Mouse (Mus musculus) stomach, adult 2 months (tissue): ENCODE data around the gene Cln6. TPM values are rescaled to one million over a fixed set of nuclear protein-coding genes. Genes with fewer than 3 reads are reported as not detected.

Experiments used
- polyA plus RNA-seq: library from polyadenylated mRNA; depleted of rRNA; stranded (reverse); fragments of >200 nt; gene quantifications from 2 replicates; pipeline ENCODE4 v1.2.3, GENCODE M21; 2012; rRNA removed

Gene Cln6
- 28.9 and 39.2 TPM in 2 replicates for polyA plus RNA-seq

GRCm38 (mm10) chr9:62838506-62839171, at the start of gene Cln6:
Gene Cln6, plus strand, starts transcription at chr9:62838785.

GRCm38 (mm10) chr9:62811516-62812121, 27.0 kb upstream of the Cln6 start, which contains the start of gene Fem1b:
Gene Fem1b, minus strand, starts transcription at chr9:62811934.

GRCm38 (mm10) chr9:62857719-62858261, 19.2 kb downstream of the Cln6 start, which contains the start of gene Calml4:
Gene Calml4, plus strand, starts transcription at chr9:62858080.

Other genes starting within 250 kb of the Cln6 start
- 0.88 and 1.4 TPM in 2 replicates for gene Itga11, start 161.0 kb upstream of the Cln6 start, polyA plus RNA-seq
- gene Fem1b, start 26.9 kb upstream of the Cln6 start, polyA plus RNA-seq: 1.9 and 2.2 TPM in 2 replicates
- 1.0 and 1.4 TPM in 2 replicates for gene Calml4, start 19.3 kb downstream of the Cln6 start, polyA plus RNA-seq
- gene Pias1, start 149.1 kb downstream of the Cln6 start, polyA plus RNA-seq: 3.9 and 6.0 TPM in 2 replicates